Mouse (Mus musculus) intestine, postnatal 0 days (tissue): Measurements from ENCODE around the gene Fance. TPM values are rescaled to one million over a fixed set of nuclear protein-coding genes. Genes with fewer than 3 reads are reported as not detected.

Source experiments
- ATAC-seq: fragments of 200-750 bp; cut with Nextera tagmentation; 2 replicates; pipeline ENCODE4 v1.8.0; 2017; ENCODE audit warnings: mild to moderate bottlenecking, moderate TSS enrichment, moderate library complexity
- H3K27ac ChIP-seq: fragments of 300-500 bp; sonication (generic); 2 replicates; pipeline ENCODE4 v1.5.1; 2014; ENCODE audit warnings: mild to moderate bottlenecking, low read depth, low read length, moderate library complexity
- H3K27me3 ChIP-seq: fragments of 300-500 bp; sonication (generic); replicated peaks from 2 replicates; pipeline ENCODE4 v1.6.1; 2014; ENCODE audit warnings: low read length, mixed read lengths; ENCODE audit not compliant: control insufficient read depth, insufficient read depth
- H3K36me3 ChIP-seq: fragments of 300-500 bp; sonication (generic); 2 replicates; pipeline ENCODE4 v1.6.1; 2014; ENCODE audit warnings: mild to moderate bottlenecking, moderate library complexity; ENCODE audit not compliant: control insufficient read depth, insufficient read depth
- H3K4me1 ChIP-seq: fragments of 300-500 bp; sonication (generic); replicated peaks from 2 replicates; pipeline ENCODE4 v1.6.1; 2014; ENCODE audit warnings: antibody characterized with exemption, low read length, mixed read lengths; ENCODE audit not compliant: control insufficient read depth, insufficient read depth
- H3K4me2 ChIP-seq: fragments of 300-500 bp; sonication (generic); replicated peaks from 2 replicates; pipeline ENCODE4 v1.6.1; 2014; ENCODE audit warnings: low read depth, mild to moderate bottlenecking, moderate library complexity
- H3K4me3 ChIP-seq: fragments of 300-500 bp; sonication (generic); 2 replicates; pipeline ENCODE4 v1.5.1; 2014; ENCODE audit warnings: low read depth, low read length
- H3K9ac ChIP-seq: fragments of 300-500 bp; sonication (generic); 2 replicates; pipeline ENCODE4 v1.6.1; 2014; ENCODE audit warnings: mild to moderate bottlenecking, low read depth, low read length
- H3K9me3 ChIP-seq: fragments of 300-500 bp; sonication (generic); 2 replicates; pipeline ENCODE4 v1.6.1; 2016; ENCODE audit warnings: mixed run types; ENCODE audit not compliant: control insufficient read depth
- CTCF ChIP-seq: sonication (generic); IDR thresholded peaks from 2 replicates; pipeline ENCODE4 v1.5.1; 2016; ENCODE audit warnings: low read depth, mild to moderate bottlenecking, control low read depth, antibody characterized with exemption, moderate library complexity
- WGBS: fragments of 180-500 bp; shearing (Covaris S2); extraction: QIAGEN DNeasy Blood & Tissue Kit; methylation state at CpG from one replicate; pipeline ENCODE4 v1.1.7; 2014; 5-methylcytosine and 5-hydroxymethylcytosine counted together
- polyA plus RNA-seq: library from polyadenylated mRNA; unstranded; fragments of >200 nt; fragmentation: Nextera tagmentation; extraction: Ambion mirVana; gene quantifications from 2 replicates; pipeline ENCODE4 v1.2.1, GENCODE M21; 2015

Gene Fance
- polyA plus RNA-seq, 1 experiment from 2014 or later = 10.3 TPM

DNA sequence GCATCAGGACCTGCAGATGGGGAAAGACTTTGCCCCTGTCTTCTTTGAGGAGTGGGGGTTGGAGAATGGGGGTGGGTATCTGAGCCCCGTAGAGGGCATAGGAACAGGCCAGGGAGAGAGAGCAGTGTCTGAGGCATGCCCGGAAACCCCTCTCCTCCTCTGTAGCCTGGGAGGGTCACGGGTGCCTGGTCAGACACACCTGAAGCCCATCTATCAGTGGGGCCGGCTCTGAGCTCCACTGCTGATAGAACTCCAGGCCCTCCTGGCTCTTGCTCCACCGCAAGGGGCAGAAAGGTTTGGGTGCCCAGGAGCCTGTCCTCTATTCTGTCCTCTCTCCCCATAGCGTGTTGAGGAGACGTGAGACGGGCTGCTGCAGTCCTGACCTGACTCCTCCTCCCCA is 12.4 kb downstream of the Fance start:
- no peak overlapping the region for H3K9ac ChIP-seq
- peaks cover 9% of the 10 kb centered on the region; the same call in 1 of the 2 replicates for H3K4me1 ChIP-seq
- no peak overlapping the region for H3K4me3 ChIP-seq
- 93% methylated on average over 8 of the region's 8 CpGs for WGBS
- no peak overlapping the region for H3K4me2 ChIP-seq
- peaks cover 24% of the 10 kb centered on the region for H3K36me3 ChIP-seq
- no peak for ATAC-seq
- H3K27me3 ChIP-seq = no peaks in the 10 kb centered on the region
- H3K9me3 ChIP-seq = no peaks in the 10 kb centered on the region
- TF ChIP-seq CTCF = no peak
- H3K27ac ChIP-seq = no peak overlapping the region

DNA sequence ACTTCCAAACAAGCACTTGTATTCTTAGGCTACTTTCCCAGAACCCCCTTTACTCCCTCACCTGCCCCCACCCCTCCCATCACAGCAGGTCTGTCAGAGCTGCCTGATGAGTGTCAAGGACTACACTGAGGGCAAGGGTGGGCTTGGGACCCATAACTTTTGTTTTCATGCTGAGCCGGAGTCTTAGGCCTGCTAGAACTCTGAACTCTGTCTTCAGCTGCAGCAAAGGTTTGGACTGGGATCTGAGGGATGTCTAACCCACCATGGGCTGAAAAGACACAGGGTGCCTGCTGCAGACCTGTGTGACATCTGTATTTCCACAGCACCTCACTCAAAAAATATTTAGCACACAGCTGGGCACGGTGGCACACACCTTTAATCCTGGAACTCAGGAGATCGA is 13.6 kb downstream of the Fance start:
- H3K27ac ChIP-seq = no peak overlapping the region; the same call in 1 of the 2 replicates

DNA sequence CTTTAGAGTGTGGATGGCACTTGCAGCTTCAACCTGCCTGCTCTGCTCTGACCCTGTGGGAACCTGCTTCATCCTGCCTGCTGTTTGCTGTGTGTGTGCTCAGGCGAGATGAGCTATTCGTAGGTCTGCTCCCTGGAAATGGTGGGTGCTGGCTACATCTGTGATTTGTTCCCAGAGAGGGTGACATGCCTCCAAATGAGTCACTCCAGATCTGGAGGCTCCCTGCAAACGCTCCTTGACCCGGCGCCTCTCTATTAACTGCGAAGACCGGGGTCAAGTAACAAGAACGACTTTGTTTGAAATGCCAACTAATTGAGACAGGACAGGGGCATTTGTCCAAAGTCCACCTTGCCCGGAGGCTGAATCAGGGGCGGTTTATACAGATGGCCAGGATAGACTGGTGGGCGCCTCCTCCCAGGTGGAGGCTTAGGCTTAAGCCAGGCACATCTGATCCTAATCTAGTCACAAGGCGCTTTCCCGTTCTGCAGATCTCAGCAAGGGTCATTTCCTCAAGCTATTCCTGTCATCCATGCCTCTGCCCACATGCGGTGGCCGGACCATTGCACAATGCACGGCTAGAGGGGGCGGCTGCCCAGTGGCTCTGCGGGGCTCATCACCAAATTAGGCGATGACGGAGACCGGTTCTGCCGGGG is 14.5 kb downstream of the Fance start:
- H3K4me3 ChIP-seq = peak overlapping the region; percentile 58
- H3K4me2 ChIP-seq = peak overlapping the region; percentile 81

More for the DNA sequence above, 13.6 kb downstream of the Fance start:
- Histone ChIP-seq H3K4me1 (peaks cover 9% of the 10 kb centered on the region; the same call in 1 of the 2 replicates), H3K9ac (no peak overlapping the region), H3K4me3 (no peak overlapping the region), H3K27me3 (no peaks in the 10 kb centered on the region), H3K36me3 (peaks cover 32% of the 10 kb centered on the region), H3K9me3 (no peaks in the 10 kb centered on the region), H3K4me2 (no peak overlapping the region)
- WGBS = 62% methylated on average over 3 of the region's 3 CpGs
- TF ChIP-seq CTCF = no peak
- ATAC-seq = no peak

DNA sequence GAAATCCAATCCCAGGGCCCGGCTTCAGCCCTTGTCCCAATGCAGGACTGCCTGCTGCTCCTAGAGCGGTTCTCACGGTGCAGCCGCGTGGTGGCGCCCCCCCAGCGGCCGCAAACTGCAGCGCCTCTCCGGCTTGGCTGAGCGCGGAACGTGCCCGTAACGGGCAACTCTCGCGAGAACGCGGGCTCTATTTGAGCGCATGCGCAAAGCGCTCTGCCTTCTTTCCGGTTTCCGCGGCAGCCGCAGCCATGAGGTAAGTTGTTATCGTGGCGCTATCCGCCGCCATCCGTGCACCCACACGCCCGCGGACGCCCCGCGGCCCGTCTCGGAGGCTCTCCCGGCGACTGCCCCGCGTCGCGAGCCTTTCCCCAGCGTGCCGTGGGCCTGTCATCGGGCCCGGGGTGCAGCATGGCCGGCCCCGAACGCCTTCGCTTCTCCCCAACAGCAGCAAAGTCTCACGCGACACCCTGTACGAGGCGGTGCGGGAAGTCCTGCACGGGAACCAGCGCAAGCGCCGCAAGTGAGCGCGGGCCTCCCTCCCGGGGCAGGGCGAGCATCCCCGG is 15.1 kb downstream of the Fance start, which contains the start of gene Rpl10a:
Gene Rpl10a, plus strand, starts transcription at position 106 of the 563 bp plus-strand sequence.
- Histone ChIP-seq H3K4me1 (peaks cover 15% of the 10 kb centered on the region), H3K4me3 (peak within 1 kb of the TSS; percentile 58), H3K27me3 (no peaks in the 10 kb centered on the region), H3K27ac (peak within 1 kb of the TSS; percentile 97), H3K36me3 (peaks cover 42% of the 10 kb centered on the region), H3K9ac (peak within 1 kb of the TSS; percentile 91), H3K9me3 (no peaks in the 10 kb centered on the region), H3K4me2 (peak within 1 kb of the TSS; percentile 81)
- peak; percentile 84 for ATAC-seq
- WGBS = under 1% methylated on average over 66 of the region's 67 CpGs
- TF ChIP-seq CTCF = peak; percentile 96

More for the DNA sequence above, 14.5 kb downstream of the Fance start:
- 3% methylated on average over 22 of the region's 22 CpGs for WGBS
- Histone ChIP-seq H3K27ac (peak overlapping the region; percentile 97), H3K36me3 (peaks cover 35% of the 10 kb centered on the region), H3K9ac (peak overlapping the region; percentile 91), H3K4me1 (peaks cover 9% of the 10 kb centered on the region; the same call in 1 of the 2 replicates), H3K9me3 (no peaks in the 10 kb centered on the region), H3K27me3 (no peaks in the 10 kb centered on the region)
- ATAC-seq = peak; percentile 48
- no peak for TF ChIP-seq CTCF

DNA sequence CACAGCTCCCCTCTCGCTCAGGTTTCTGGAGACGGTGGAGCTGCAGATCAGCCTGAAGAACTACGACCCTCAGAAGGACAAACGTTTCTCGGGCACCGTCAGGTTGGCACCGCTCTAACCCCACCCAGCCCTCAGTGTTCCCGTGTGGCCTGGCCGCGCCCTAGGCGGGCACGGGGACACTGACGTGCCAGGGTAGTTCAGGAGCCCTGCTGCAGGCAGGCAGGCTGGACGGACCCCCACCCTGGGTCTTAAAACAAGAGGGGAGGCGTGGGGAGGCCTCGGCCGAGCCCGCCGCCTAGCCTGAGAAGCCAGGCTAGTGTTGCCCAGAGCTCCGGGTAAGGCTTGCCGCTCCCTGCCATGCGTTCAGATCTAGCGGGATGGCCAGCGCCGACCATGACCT is 15.6 kb downstream of the Fance start:
- peaks cover 41% of the 10 kb centered on the region for H3K36me3 ChIP-seq
- ATAC-seq = peak; percentile 29
- under 1% methylated on average over 25 of the region's 25 CpGs for WGBS
- H3K4me2 ChIP-seq = peak overlapping the region; percentile 81
- peak overlapping the region; percentile 58 for H3K4me3 ChIP-seq
- H3K9me3 ChIP-seq = no peaks in the 10 kb centered on the region
- H3K9ac ChIP-seq = peak overlapping the region; percentile 91
- H3K27me3 ChIP-seq = no peaks in the 10 kb centered on the region
- TF ChIP-seq CTCF = no peak
- peaks cover 15% of the 10 kb centered on the region for H3K4me1 ChIP-seq
- H3K27ac ChIP-seq = peak overlapping the region; percentile 97

DNA sequence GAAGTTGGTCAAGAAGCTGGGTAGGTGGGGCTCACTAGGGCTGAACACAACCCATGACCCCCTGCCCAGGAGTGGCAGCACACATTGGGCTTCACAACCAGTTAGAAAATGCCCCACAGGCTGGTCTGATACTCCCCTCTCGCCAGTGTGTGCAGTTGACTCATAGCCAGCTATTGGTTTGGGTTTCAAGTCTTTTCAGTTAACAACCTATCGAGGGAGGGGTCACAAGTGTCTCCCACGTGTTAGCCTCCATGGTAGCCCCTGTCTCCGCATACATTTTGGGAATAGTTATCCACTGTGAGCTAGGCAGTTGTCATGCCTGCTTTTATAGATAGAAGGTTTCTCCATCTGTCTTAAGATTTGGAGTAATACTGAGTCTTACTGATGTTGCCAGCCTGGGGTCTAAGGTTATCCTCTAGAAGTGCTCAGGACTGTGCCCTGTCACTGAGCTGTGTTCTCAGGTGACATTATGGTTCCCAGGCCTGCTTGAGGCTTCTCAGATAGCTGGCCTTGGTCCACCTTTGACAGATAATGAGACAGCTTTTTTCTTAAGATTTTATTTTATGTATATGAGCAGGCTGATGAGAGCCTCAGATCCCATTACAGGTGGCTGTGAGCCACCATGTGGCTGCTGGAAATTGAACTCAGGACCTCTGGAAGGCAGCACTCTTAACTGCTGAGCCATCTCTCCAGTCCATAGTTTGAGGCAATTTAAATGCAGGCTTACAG is 16.3 kb downstream of the Fance start:
- H3K27me3 ChIP-seq = no peaks in the 10 kb centered on the region
- peaks cover 45% of the 10 kb centered on the region for H3K36me3 ChIP-seq
- peaks cover 15% of the 10 kb centered on the region for H3K4me1 ChIP-seq
- peak overlapping the region; percentile 81 for H3K4me2 ChIP-seq
- no peak for ATAC-seq
- peak overlapping the region; percentile 91 for H3K9ac ChIP-seq
- peak overlapping the region; percentile 97; the same call in 1 of the 2 replicates for H3K27ac ChIP-seq
- no peaks in the 10 kb centered on the region for H3K9me3 ChIP-seq
- no peak for TF ChIP-seq CTCF
- WGBS = 2% methylated on average over 4 of the region's 4 CpGs
- H3K4me3 ChIP-seq = peak overlapping the region; percentile 58
